Mouse (Mus musculus) lung, postnatal 0 days (tissue): ENCODE measurements around the gene Duoxa2. TPM values are rescaled to one million over a fixed set of nuclear protein-coding genes. Genes with fewer than 3 reads are reported as not detected.

ENCODE experiments used
- ATAC-seq: fragments of 200-750 bp; cut with Nextera tagmentation; 2 replicates; pipeline ENCODE4 v1.8.0; 2017; ENCODE audit warnings: moderate library complexity
- DNase-seq: peaks from one replicate; pipeline ENCODE4 v3.0.0-alpha.2; 2016; ENCODE audit warnings: low spot score
- H3K27ac ChIP-seq: fragments of 300-500 bp; sonication (generic); 2 replicates; pipeline ENCODE4 v1.5.1; 2014; ENCODE audit warnings: antibody characterized with exemption, mild to moderate bottlenecking, low read length, mixed read lengths
- H3K27me3 ChIP-seq: fragments of 300-500 bp; sonication (generic); replicated peaks from 2 replicates; pipeline ENCODE4 v1.6.1; 2014; ENCODE audit warnings: low read length, mixed read lengths; ENCODE audit not compliant: insufficient read depth
- H3K36me3 ChIP-seq: fragments of 300-500 bp; sonication (generic); 2 replicates; pipeline ENCODE4 v1.6.1; 2014; ENCODE audit warnings: low read length, mixed read lengths; ENCODE audit not compliant: insufficient read depth
- H3K4me1 ChIP-seq: fragments of 300-500 bp; sonication (generic); 2 replicates; pipeline ENCODE4 v1.6.1; 2014; ENCODE audit warnings: antibody characterized with exemption, low read depth, low read length, mixed read lengths; ENCODE audit not compliant: insufficient read depth
- H3K4me2 ChIP-seq: fragments of 300-500 bp; sonication (generic); replicated peaks from 2 replicates; pipeline ENCODE4 v1.6.1; 2014; ENCODE audit warnings: low read depth, mild to moderate bottlenecking, low read length, moderate library complexity, mixed read lengths
- H3K4me3 ChIP-seq: fragments of 300-500 bp; sonication (generic); 2 replicates; pipeline ENCODE4 v1.5.1; 2014; ENCODE audit warnings: low read depth, low read length
- H3K9ac ChIP-seq: fragments of 300-500 bp; sonication (generic); replicated peaks from 2 replicates; pipeline ENCODE4 v1.6.1; 2014; ENCODE audit warnings: low read depth, mild to moderate bottlenecking
- H3K9me3 ChIP-seq: fragments of 300-500 bp; sonication (generic); 2 replicates; pipeline ENCODE4 v1.6.1; 2016; ENCODE audit warnings: low read length, mixed read lengths
- CTCF ChIP-seq: IDR thresholded peaks from 2 replicates; pipeline ENCODE4 v1.5.1; 2016; ENCODE audit warnings: antibody characterized with exemption, mild to moderate bottlenecking
- EP300 ChIP-seq: IDR thresholded peaks from 2 replicates; pipeline ENCODE4 v1.6.1; 2016; ENCODE audit warnings: antibody characterized with exemption, mild to moderate bottlenecking, control low read depth
- WGBS: fragments of 180-500 bp; shearing (Covaris S2); extraction: QIAGEN DNeasy Blood & Tissue Kit; methylation state at CpG from one replicate; pipeline ENCODE4 v1.1.7; 2014; 5-methylcytosine and 5-hydroxymethylcytosine counted together
- polyA plus RNA-seq: library from polyadenylated mRNA; unstranded; fragments of >200 nt; fragmentation: Nextera tagmentation; extraction: Ambion mirVana; gene quantifications from 2 replicates; pipeline ENCODE4 v1.2.1, GENCODE M21; 2015

Duoxa2 gene
- polyA plus RNA-seq, 1 experiment from 2014 or later = 0.07 TPM

GRCm38 (mm10) chr2:122300656-122301020 is 1.9 kb downstream of the Duoxa2 start:
- WGBS = 3% methylated on average over 14 of the region's 14 CpGs
- peak overlapping the region; percentile 20; the same call in 1 of the 2 replicates for H3K4me3 ChIP-seq

GRCm38 (mm10) chr2:122301081-122301920 is 2.6 kb downstream of the Duoxa2 start:
- Histone ChIP-seq H3K27me3 (peaks cover 54% of the 10 kb centered on the region), H3K4me1 (peaks cover 11% of the 10 kb centered on the region; the same call in 1 of the 2 replicates), H3K4me3 (peak overlapping the region; percentile 20; the same call in 1 of the 2 replicates), H3K9ac (no peak overlapping the region), H3K36me3 (no peaks in the 10 kb centered on the region), H3K4me2 (peak overlapping the region; percentile 47), H3K27ac (no peak overlapping the region), H3K9me3 (no peaks in the 10 kb centered on the region)
- no peak for ATAC-seq
- 2% methylated on average over 48 of the region's 48 CpGs for WGBS
- DNase-seq = no peak
- TF ChIP-seq CTCF = no peak
- no peak for TF ChIP-seq EP300

More at GRCm38 (mm10) chr2:122300656-122301020, 1.9 kb downstream of the Duoxa2 start:
- peaks cover 57% of the 10 kb centered on the region for H3K27me3 ChIP-seq
- no peaks in the 10 kb centered on the region for H3K36me3 ChIP-seq
- no peak overlapping the region for H3K27ac ChIP-seq
- ATAC-seq = no peak
- H3K9ac ChIP-seq = no peak overlapping the region
- peak overlapping the region; percentile 47; the same call in 1 of the 2 replicates for H3K4me2 ChIP-seq
- DNase-seq = no peak
- H3K9me3 ChIP-seq = no peaks in the 10 kb centered on the region
- no peak for TF ChIP-seq CTCF
- TF ChIP-seq EP300 = no peak
- peaks cover 11% of the 10 kb centered on the region; the same call in 1 of the 2 replicates for H3K4me1 ChIP-seq

- peaks cover 53% of the 10 kb centered on the region for H3K27me3 ChIP-seq
Measured at GRCm38 (mm10) chr2:122301921-122302573, 3.3 kb downstream of the Duoxa2 start.

GRCm38 (mm10) chr2:122302574-122303241 is 4.0 kb downstream of the Duoxa2 start:
- H3K27ac ChIP-seq = no peak overlapping the region
- no peaks in the 10 kb centered on the region for H3K9me3 ChIP-seq
- H3K4me3 ChIP-seq = no peak overlapping the region
- H3K4me2 ChIP-seq = no peak overlapping the region
- ATAC-seq (peak; percentile 58), DNase-seq (peak; percentile 69)
- 7% methylated on average over 9 of the region's 9 CpGs for WGBS
- TF ChIP-seq EP300 = no peak
- peak; percentile 78 for TF ChIP-seq CTCF
- H3K36me3 ChIP-seq = no peaks in the 10 kb centered on the region
- no peak overlapping the region for H3K9ac ChIP-seq
- peaks cover 11% of the 10 kb centered on the region; the same call in 1 of the 2 replicates for H3K4me1 ChIP-seq
- H3K27me3 ChIP-seq = peaks cover 47% of the 10 kb centered on the region

More at GRCm38 (mm10) chr2:122301921-122302573, 3.3 kb downstream of the Duoxa2 start:
- Histone ChIP-seq H3K4me1 (peaks cover 11% of the 10 kb centered on the region; the same call in 1 of the 2 replicates), H3K27ac (no peak overlapping the region), H3K4me2 (peak overlapping the region; percentile 47), H3K4me3 (peak overlapping the region; percentile 20; the same call in 1 of the 2 replicates), H3K9me3 (no peaks in the 10 kb centered on the region), H3K9ac (no peak overlapping the region), H3K36me3 (no peaks in the 10 kb centered on the region)
- no peak for TF ChIP-seq EP300
- TF ChIP-seq CTCF = no peak
- DNase-seq = no peak
- WGBS = 9% methylated on average over 23 of the region's 23 CpGs
- ATAC-seq = no peak

GRCm38 (mm10) chr2:122304544-122304943 is 5.8 kb downstream of the Duoxa2 start:
- DNase-seq = no peak
- WGBS = 89% methylated on average over 6 of the region's 6 CpGs
- Histone ChIP-seq H3K9ac (no peak overlapping the region), H3K4me1 (0 out of 2 replicates have a peak, but pooled peaks cover 6% of the 10 kb centered on the region), H3K27me3 (peaks cover 28% of the 10 kb centered on the region), H3K9me3 (no peaks in the 10 kb centered on the region), H3K4me2 (no peak overlapping the region), H3K27ac (no peak overlapping the region), H3K36me3 (no peaks in the 10 kb centered on the region), H3K4me3 (no peak overlapping the region)
- TF ChIP-seq CTCF = no peak
- TF ChIP-seq EP300 = no peak
- ATAC-seq = no peak
